Mouse (Mus musculus) forebrain, postnatal 0 days (tissue): Measurements from ENCODE around the gene Ctu2. TPM values are rescaled to one million over a fixed set of nuclear protein-coding genes. Genes with fewer than 3 reads are reported as not detected.

ENCODE experiments used
- ATAC-seq: fragments of 200-750 bp; cut with Nextera tagmentation; 2 replicates; pipeline ENCODE4 v1.8.0; 2017; ENCODE audit warnings: mild to moderate bottlenecking, moderate library complexity
- DNase-seq: peaks from one replicate; pipeline ENCODE4 v3.0.0-alpha.2; 2015
- H3K27ac ChIP-seq: fragments of 300-500 bp; sonication (generic); 2 replicates; pipeline ENCODE4 v1.5.1; 2014; ENCODE audit warnings: low read depth, mild to moderate bottlenecking, antibody characterized with exemption, low read length, moderate library complexity, mixed read lengths
- H3K27me3 ChIP-seq: fragments of 300-500 bp; sonication (generic); 2 replicates; pipeline ENCODE4 v1.6.1; 2014; ENCODE audit warnings: mild to moderate bottlenecking, low read length, mixed read lengths; ENCODE audit not compliant: insufficient read depth
- H3K36me3 ChIP-seq: fragments of 300-500 bp; sonication (generic); 2 replicates; pipeline ENCODE4 v1.6.1; 2014; ENCODE audit warnings: mild to moderate bottlenecking, moderate library complexity; ENCODE audit not compliant: insufficient read depth
- H3K4me1 ChIP-seq: fragments of 300-500 bp; sonication (generic); 2 replicates; pipeline ENCODE4 v1.6.1; 2014; ENCODE audit warnings: antibody characterized with exemption; ENCODE audit not compliant: insufficient read depth
- H3K4me2 ChIP-seq: fragments of 300-500 bp; sonication (generic); 2 replicates; pipeline ENCODE4 v1.6.1; 2014; ENCODE audit warnings: low read depth, mild to moderate bottlenecking, moderate library complexity
- H3K4me3 ChIP-seq: fragments of 300-500 bp; sonication (generic); 2 replicates; pipeline ENCODE4 v1.5.1; 2014; ENCODE audit warnings: low read depth, low read length, mixed read lengths
- H3K9ac ChIP-seq: fragments of 300-500 bp; sonication (generic); 2 replicates; pipeline ENCODE4 v1.6.1; 2014; ENCODE audit warnings: mild to moderate bottlenecking
- H3K9me3 ChIP-seq: fragments of 300-500 bp; sonication (generic); 2 replicates; pipeline ENCODE4 v1.6.1; 2016; ENCODE audit warnings: low read length
- CTCF ChIP-seq: sonication (generic); IDR thresholded peaks from 2 replicates; pipeline ENCODE4 v1.5.1; 2016; ENCODE audit warnings: antibody characterized with exemption, control low read depth, low read depth
- WGBS: fragments of 180-500 bp; shearing (Covaris S2); extraction: QIAGEN DNeasy Blood & Tissue Kit; methylation state at CpG from one replicate; pipeline ENCODE4 v1.1.7; 2014; 5-methylcytosine and 5-hydroxymethylcytosine counted together
- polyA plus RNA-seq: library from polyadenylated mRNA; unstranded; fragments of >200 nt; fragmentation: Nextera tagmentation; extraction: Ambion mirVana; gene quantifications from 2 replicates; pipeline ENCODE4 v1.2.1, GENCODE M21; 2015
- total RNA-seq: library from RNA; depleted of rRNA; stranded (reverse); fragments of >200 nt; gene quantifications from 2 replicates; pipeline ENCODE4 v1.2.3, GENCODE M21; 2014

The Ctu2 gene
- total and polyA plus RNA-seq, 2 experiments from 2014 or later: 58.0 to 99.5 TPM

DNA sequence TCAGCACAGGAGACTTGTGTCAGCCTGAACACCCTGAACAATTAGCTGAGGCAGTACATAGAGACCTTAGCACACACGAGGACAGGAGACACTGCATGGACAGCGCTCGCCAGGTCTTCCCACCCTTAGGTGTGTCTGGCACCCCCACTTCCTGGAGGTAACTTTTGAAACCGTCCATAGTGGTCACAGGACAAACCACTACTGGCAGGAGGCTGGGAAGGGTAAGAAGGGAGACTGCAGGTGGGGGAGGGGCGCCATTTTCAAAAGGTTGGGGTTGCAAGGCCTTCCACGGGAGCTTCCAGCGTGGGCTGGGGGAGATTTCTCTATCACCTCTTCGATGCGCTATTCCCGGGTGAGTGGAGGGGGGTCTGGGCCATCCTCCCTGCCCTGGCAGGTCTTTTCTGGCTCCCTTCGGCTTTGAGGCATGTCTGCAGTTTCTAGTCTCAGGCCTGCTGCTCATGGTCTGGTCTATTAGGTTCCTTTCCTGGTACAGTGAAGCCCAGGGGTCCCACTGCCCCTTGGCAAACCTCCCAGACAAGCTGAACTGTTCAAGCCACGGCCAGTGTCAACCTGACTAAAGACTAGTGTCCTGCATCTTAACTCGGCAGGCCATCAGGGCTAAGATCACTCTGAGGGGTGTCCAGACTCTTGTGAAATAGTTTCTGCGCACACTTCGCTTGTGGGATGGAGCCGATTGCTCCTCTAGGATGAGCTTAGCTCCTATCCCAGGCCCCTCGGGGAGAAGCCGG, 44.1 kb upstream of the Ctu2 start:
- ATAC-seq (0 out of 2 replicates have a peak, but pooled peaks have one; percentile 3), DNase-seq (peak; percentile 8)
- Histone ChIP-seq H3K36me3 (peaks cover 24% of the 10 kb centered on the region), H3K4me1 (0 out of 2 replicates have a peak, but pooled peaks cover 4% of the 10 kb centered on the region), H3K4me2 (peak overlapping the region; percentile 47), H3K4me3 (peak overlapping the region; percentile 21; the same call in 1 of the 2 replicates), H3K9ac (0 out of 2 replicates have a peak overlapping the region, but pooled peaks have one; percentile 33), H3K27ac (no peak overlapping the region), H3K9me3 (no peaks in the 10 kb centered on the region), H3K27me3 (no peaks in the 10 kb centered on the region)
- no peak for TF ChIP-seq CTCF
- WGBS: 39% methylated on average over 18 of the region's 18 CpGs

DNA sequence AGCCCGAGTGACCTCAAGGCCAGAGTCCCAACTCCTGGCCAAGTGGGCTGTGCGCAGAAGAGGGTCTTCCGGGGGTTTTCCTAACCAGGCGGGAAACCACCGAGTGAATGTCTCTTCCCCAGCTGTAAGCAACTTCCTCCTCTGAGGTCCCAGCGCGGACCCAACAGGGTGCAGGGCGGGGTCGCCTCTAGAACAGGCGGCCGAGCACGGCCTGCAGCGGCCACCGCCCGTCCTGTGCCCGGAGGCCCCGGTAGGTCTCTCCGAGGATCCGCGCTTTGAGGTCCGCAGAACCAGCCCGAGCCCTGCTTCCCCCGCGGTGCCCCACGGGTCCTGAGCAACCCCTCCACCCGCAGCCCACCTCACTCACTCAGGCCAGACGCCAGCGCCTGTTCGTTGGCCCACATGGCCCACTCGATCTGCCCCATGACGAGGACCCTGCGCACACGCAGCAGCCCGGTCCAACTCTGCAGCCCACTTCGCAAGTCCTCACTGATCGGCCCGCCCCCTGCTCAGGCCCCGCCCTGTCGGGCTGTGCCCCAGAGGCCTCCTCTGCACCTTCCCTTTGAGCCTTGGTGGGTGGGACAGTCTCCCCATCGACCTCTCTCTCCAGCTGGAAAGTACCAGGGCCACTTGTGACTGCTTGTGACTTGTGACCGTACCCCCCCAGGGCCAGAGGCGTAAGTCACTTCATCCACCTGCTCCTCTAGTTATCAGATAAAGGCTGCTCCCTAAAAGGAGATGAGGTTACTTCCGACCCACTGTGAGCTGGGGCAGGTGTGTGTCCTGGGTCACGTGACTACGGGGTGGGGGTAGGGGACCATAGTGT, 43.3 kb upstream of the Ctu2 start, which contains the start of gene Cyba:
Gene Cyba, minus strand, starts transcription at position 488 of the 826 bp plus-strand sequence.
- DNase-seq (peak; percentile 17), ATAC-seq (peak; percentile 72)
- Histone ChIP-seq H3K4me3 (peak within 1 kb of the TSS; percentile 21), H3K9me3 (no peaks in the 10 kb centered on the region), H3K27me3 (no peaks in the 10 kb centered on the region), H3K4me2 (peak within 1 kb of the TSS; percentile 47), H3K36me3 (peaks cover 30% of the 10 kb centered on the region), H3K27ac (no peak within 1 kb of the TSS), H3K9ac (peak within 1 kb of the TSS; percentile 33; the same call in 1 of the 2 replicates), H3K4me1 (0 out of 2 replicates have a peak, but pooled peaks cover 4% of the 10 kb centered on the region)
- WGBS: 7% methylated on average over 45 of the region's 45 CpGs
- no peak for TF ChIP-seq CTCF

DNA sequence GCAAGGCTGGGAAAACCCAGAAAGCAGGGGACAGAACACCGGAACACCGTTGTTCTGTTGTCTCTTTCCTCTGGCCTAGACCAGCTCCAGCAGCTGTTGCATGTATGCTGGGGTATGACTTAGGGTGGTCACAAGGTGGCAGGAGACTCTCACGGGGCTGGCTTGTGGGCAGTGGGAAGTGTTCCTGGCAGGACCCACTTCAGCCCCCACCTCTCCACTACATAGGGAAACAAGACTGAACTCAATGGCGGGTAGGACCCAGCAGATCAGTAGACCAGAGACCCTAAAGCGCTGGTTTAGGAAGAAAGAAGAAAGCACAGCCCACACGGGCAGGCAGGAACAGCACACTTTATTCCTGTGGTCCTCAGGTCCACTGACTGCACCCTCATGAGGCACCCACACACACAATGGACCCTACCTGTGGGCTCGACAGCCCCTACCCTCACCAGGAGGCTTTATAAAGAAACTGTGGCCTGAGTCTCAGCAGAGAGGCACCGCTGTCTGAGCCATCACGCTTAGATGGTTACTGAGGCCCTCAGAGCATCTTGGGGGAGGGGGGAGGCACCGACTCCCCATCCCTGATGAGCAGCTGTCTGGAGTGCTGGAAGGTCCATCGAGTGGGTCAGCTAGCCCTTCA, 42.6 kb upstream of the Ctu2 start:
- 0 out of 2 replicates have a peak, but pooled peaks cover 4% of the 10 kb centered on the region for H3K4me1 ChIP-seq
- H3K36me3 ChIP-seq: peaks cover 38% of the 10 kb centered on the region
- WGBS: 65% methylated on average over 11 of the region's 11 CpGs
- H3K4me2 ChIP-seq: no peak overlapping the region
- H3K27ac ChIP-seq: no peak overlapping the region
- H3K9me3 ChIP-seq: no peaks in the 10 kb centered on the region
- H3K27me3 ChIP-seq: no peaks in the 10 kb centered on the region
- DNase-seq: no peak
- ATAC-seq: peak; percentile 30; the same call in 1 of the 2 replicates
- peak; percentile 18; the same call in 1 of the 2 replicates for TF ChIP-seq CTCF
- no peak overlapping the region for H3K4me3 ChIP-seq
- no peak overlapping the region for H3K9ac ChIP-seq

DNA sequence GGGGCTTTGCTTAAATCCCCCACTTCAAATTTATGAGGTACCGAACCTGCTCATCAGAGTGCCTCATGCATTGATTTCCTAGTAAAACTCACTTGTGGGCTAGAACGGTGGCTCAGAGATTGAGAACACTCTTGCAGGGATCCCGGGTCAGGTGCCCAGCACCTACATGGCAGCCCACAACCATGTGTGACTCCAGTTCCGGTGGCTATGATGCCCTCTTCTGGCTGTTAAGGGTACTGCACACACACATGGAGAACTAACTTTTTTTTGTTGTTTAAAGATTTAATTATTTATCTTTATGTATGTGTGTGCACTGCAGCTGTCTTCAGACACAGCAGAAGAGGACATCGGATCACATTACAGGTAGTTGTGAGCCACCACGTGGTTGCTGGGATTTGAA, 40.6 kb upstream of the Ctu2 start:
- ATAC-seq: no peak
- Histone ChIP-seq H3K4me2 (no peak overlapping the region), H3K36me3 (peaks cover 46% of the 10 kb centered on the region), H3K4me1 (0 out of 2 replicates have a peak, but pooled peaks cover 4% of the 10 kb centered on the region), H3K9ac (no peak overlapping the region), H3K27ac (no peak overlapping the region), H3K4me3 (no peak overlapping the region), H3K9me3 (no peaks in the 10 kb centered on the region), H3K27me3 (no peaks in the 10 kb centered on the region)
- 93% methylated on average over 6 of the region's 6 CpGs for WGBS
- DNase-seq: no peak
- peak; percentile 55 for TF ChIP-seq CTCF

DNA sequence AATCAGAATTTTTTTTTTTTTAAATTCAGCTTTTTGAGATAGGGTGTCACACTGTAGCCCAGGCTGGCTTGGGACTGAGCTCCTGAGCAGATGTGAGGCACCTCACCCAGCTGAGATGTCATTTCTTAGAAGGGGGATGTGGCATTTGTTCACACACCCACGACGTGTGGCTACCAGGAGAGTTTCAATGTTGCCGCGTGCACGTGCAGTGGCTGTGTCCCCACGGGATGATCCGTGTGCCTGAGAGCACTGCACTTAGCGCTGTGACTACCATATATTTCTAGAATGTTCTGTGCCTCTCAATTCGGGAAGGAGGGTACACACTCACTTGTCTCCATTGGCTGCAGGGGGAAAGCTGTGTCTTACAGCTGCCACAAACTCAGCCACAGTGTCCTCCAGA, 39.8 kb upstream of the Ctu2 start:
- H3K4me1 ChIP-seq: 0 out of 2 replicates have a peak, but pooled peaks cover 4% of the 10 kb centered on the region
- peaks cover 46% of the 10 kb centered on the region for H3K36me3 ChIP-seq
- H3K9me3 ChIP-seq: no peaks in the 10 kb centered on the region
- TF ChIP-seq CTCF: no peak
- no peak overlapping the region for H3K4me3 ChIP-seq
- H3K27me3 ChIP-seq: no peaks in the 10 kb centered on the region
- no peak overlapping the region for H3K27ac ChIP-seq
- WGBS: 96% methylated on average over 9 of the region's 9 CpGs
- H3K9ac ChIP-seq: no peak overlapping the region
- H3K4me2 ChIP-seq: no peak overlapping the region
- DNase-seq (no peak), ATAC-seq (no peak)

DNA sequence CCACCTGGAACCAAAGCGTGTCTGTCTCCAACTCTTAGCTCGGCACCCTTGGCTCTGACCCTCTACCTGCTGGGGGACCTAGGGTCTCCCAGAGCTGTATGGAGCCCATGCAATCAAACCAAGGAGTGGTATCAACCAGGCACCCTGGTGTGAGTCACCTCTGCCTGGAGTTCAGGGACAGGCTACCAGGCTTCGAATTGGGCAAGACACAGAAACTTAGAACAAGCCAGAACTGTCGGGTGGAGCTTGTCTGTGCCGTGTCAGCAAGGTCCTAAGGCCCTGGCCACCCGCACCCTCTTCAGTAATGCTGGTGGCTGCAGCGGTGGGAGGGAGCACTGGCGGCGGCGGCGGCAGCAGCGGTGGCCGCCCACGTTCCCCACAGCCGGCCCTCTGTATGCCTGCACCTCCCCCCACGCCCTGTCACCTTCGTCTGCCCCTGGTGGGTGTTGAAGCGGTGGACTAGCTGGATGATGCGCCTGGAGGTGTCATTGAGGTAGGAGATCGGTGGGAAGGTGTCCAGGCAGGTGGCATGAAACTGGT, 39.3 kb upstream of the Ctu2 start:
- no peaks in the 10 kb centered on the region for H3K9me3 ChIP-seq
- no peaks in the 10 kb centered on the region for H3K27me3 ChIP-seq
- H3K36me3 ChIP-seq: peaks cover 46% of the 10 kb centered on the region
- no peak overlapping the region for H3K9ac ChIP-seq
- 95% methylated on average over 20 of the region's 20 CpGs for WGBS
- TF ChIP-seq CTCF: no peak
- ATAC-seq (no peak), DNase-seq (no peak)
- no peak overlapping the region for H3K4me3 ChIP-seq
- H3K27ac ChIP-seq: no peak overlapping the region
- no peak overlapping the region for H3K4me2 ChIP-seq
- 0 out of 2 replicates have a peak, but pooled peaks cover 4% of the 10 kb centered on the region for H3K4me1 ChIP-seq
